Mouse (Mus musculus) lung, postnatal 0 days (tissue): Measurements from ENCODE around the gene Gprc5a. TPM values are rescaled to one million over a fixed set of nuclear protein-coding genes. Genes with fewer than 3 reads are reported as not detected.

Experiments
- ATAC-seq: fragments of 200-750 bp; cut with Nextera tagmentation; 2 replicates; pipeline ENCODE4 v1.8.0; 2017; ENCODE audit warnings: moderate library complexity
- DNase-seq: peaks from one replicate; pipeline ENCODE4 v3.0.0-alpha.2; 2016; ENCODE audit warnings: low spot score
- H3K27ac ChIP-seq: fragments of 300-500 bp; sonication (generic); 2 replicates; pipeline ENCODE4 v1.5.1; 2014; ENCODE audit warnings: antibody characterized with exemption, mild to moderate bottlenecking, low read length, mixed read lengths
- H3K27me3 ChIP-seq: fragments of 300-500 bp; sonication (generic); replicated peaks from 2 replicates; pipeline ENCODE4 v1.6.1; 2014; ENCODE audit warnings: low read length, mixed read lengths; ENCODE audit not compliant: insufficient read depth
- H3K36me3 ChIP-seq: fragments of 300-500 bp; sonication (generic); 2 replicates; pipeline ENCODE4 v1.6.1; 2014; ENCODE audit warnings: low read length, mixed read lengths; ENCODE audit not compliant: insufficient read depth
- H3K4me1 ChIP-seq: fragments of 300-500 bp; sonication (generic); 2 replicates; pipeline ENCODE4 v1.6.1; 2014; ENCODE audit warnings: antibody characterized with exemption, low read depth, low read length, mixed read lengths; ENCODE audit not compliant: insufficient read depth
- H3K4me2 ChIP-seq: fragments of 300-500 bp; sonication (generic); replicated peaks from 2 replicates; pipeline ENCODE4 v1.6.1; 2014; ENCODE audit warnings: low read depth, mild to moderate bottlenecking, low read length, moderate library complexity, mixed read lengths
- H3K4me3 ChIP-seq: fragments of 300-500 bp; sonication (generic); 2 replicates; pipeline ENCODE4 v1.5.1; 2014; ENCODE audit warnings: low read depth, low read length
- H3K9ac ChIP-seq: fragments of 300-500 bp; sonication (generic); replicated peaks from 2 replicates; pipeline ENCODE4 v1.6.1; 2014; ENCODE audit warnings: low read depth, mild to moderate bottlenecking
- H3K9me3 ChIP-seq: fragments of 300-500 bp; sonication (generic); 2 replicates; pipeline ENCODE4 v1.6.1; 2016; ENCODE audit warnings: low read length, mixed read lengths
- CTCF ChIP-seq: IDR thresholded peaks from 2 replicates; pipeline ENCODE4 v1.5.1; 2016; ENCODE audit warnings: antibody characterized with exemption, mild to moderate bottlenecking
- EP300 ChIP-seq: IDR thresholded peaks from 2 replicates; pipeline ENCODE4 v1.6.1; 2016; ENCODE audit warnings: antibody characterized with exemption, mild to moderate bottlenecking, control low read depth
- WGBS: fragments of 180-500 bp; shearing (Covaris S2); extraction: QIAGEN DNeasy Blood & Tissue Kit; methylation state at CpG from one replicate; pipeline ENCODE4 v1.1.7; 2014; 5-methylcytosine and 5-hydroxymethylcytosine counted together
- polyA plus RNA-seq: library from polyadenylated mRNA; unstranded; fragments of >200 nt; fragmentation: Nextera tagmentation; extraction: Ambion mirVana; gene quantifications from 2 replicates; pipeline ENCODE4 v1.2.1, GENCODE M21; 2015

Gene Gprc5a
- polyA plus RNA-seq, 1 experiment from 2014 or later: 607 TPM

- Histone ChIP-seq H3K9me3 (no peaks in the 10 kb centered on the region), H3K27ac (no peak overlapping the region), H3K27me3 (no peaks in the 10 kb centered on the region), H3K4me3 (no peak overlapping the region), H3K9ac (no peak overlapping the region), H3K4me2 (no peak overlapping the region), H3K36me3 (no peaks in the 10 kb centered on the region), H3K4me1 (no peaks in the 10 kb centered on the region)
- TF ChIP-seq EP300 (no peak), CTCF (no peak)
- DNase-seq (no peak), ATAC-seq (no peak)
- 55% methylated on average over 9 of the region's 9 CpGs for WGBS
These were observed 18.2 kb upstream of the Gprc5a start for GRCm38 (mm10) chr6:135047276-135047675.

- 66% methylated on average over 6 of the region's 6 CpGs for WGBS
- ATAC-seq: peak; percentile 60
These were observed 16.9 kb upstream of the Gprc5a start for GRCm38 (mm10) chr6:135048509-135048908.

DNA sequence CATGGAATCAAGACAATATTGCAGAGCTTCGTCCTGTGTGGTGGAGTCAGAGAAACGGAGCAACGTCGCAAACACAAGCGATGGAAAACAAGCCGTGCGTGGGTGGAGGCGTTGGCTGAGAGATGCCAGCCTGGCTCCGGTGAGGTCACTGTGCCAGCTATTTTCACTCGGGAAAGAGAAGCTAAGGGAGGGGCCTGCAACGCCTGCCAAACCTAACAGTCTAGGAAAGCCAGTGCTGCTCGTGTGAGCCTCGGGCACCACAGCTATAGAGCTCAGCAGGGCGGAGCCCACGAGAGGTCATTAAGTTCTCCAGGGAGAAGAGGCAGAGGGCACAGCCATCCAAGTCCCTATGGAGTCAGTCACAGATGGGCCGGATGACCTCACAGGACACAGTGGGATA lies 16.5 kb upstream of the Gprc5a start:
- Histone ChIP-seq H3K36me3 (no peaks in the 10 kb centered on the region), H3K9ac (no peak overlapping the region), H3K4me3 (no peak overlapping the region), H3K9me3 (no peaks in the 10 kb centered on the region), H3K4me1 (no peaks in the 10 kb centered on the region), H3K27me3 (no peaks in the 10 kb centered on the region), H3K27ac (peak overlapping the region; percentile 55), H3K4me2 (no peak overlapping the region)
- WGBS: 32% methylated on average over 16 of the region's 16 CpGs
- ATAC-seq: peak; percentile 95
- TF ChIP-seq CTCF (no peak), EP300 (no peak)
- DNase-seq: peak; percentile 73

More at GRCm38 (mm10) chr6:135048509-135048908, 16.9 kb upstream of the Gprc5a start:
- H3K4me2 ChIP-seq: no peak overlapping the region
- no peak for DNase-seq
- no peak overlapping the region for H3K4me3 ChIP-seq
- H3K27me3 ChIP-seq: no peaks in the 10 kb centered on the region
- peak overlapping the region; percentile 55 for H3K27ac ChIP-seq
- H3K4me1 ChIP-seq: no peaks in the 10 kb centered on the region
- H3K36me3 ChIP-seq: no peaks in the 10 kb centered on the region
- no peak overlapping the region for H3K9ac ChIP-seq
- no peaks in the 10 kb centered on the region for H3K9me3 ChIP-seq
- no peak for TF ChIP-seq CTCF
- peak; percentile 37; the same call in 1 of the 2 replicates for TF ChIP-seq EP300

- DNase-seq (no peak), ATAC-seq (no peak)
- H3K4me2 ChIP-seq: no peak overlapping the region
- H3K9ac ChIP-seq: no peak overlapping the region
- H3K36me3 ChIP-seq: no peaks in the 10 kb centered on the region
- H3K27ac ChIP-seq: no peak overlapping the region
- no peak overlapping the region for H3K4me3 ChIP-seq
- no peaks in the 10 kb centered on the region; the same call in 1 of the 2 replicates for H3K4me1 ChIP-seq
- TF ChIP-seq EP300 (no peak), CTCF (no peak)
- no peaks in the 10 kb centered on the region for H3K27me3 ChIP-seq
- 76% methylated on average over 3 of the region's 3 CpGs for WGBS
- H3K9me3 ChIP-seq: no peaks in the 10 kb centered on the region
These were observed 11.7 kb upstream of the Gprc5a start for GRCm38 (mm10) chr6:135053789-135054188.

GRCm38 (mm10) chr6:135055882-135056281 lies 9.6 kb upstream of the Gprc5a start:
- WGBS: 34% methylated on average over 4 of the region's 4 CpGs
- TF ChIP-seq EP300: no peak
- TF ChIP-seq CTCF: no peak
- no peak overlapping the region for H3K4me3 ChIP-seq
- H3K9me3 ChIP-seq: no peaks in the 10 kb centered on the region
- peak overlapping the region; percentile 38; the same call in 1 of the 2 replicates for H3K27ac ChIP-seq
- no peak overlapping the region for H3K4me2 ChIP-seq
- no peak overlapping the region for H3K9ac ChIP-seq
- DNase-seq (no peak), ATAC-seq (peak; percentile 80)
- no peaks in the 10 kb centered on the region for H3K36me3 ChIP-seq
- H3K27me3 ChIP-seq: no peaks in the 10 kb centered on the region
- no peaks in the 10 kb centered on the region; the same call in 1 of the 2 replicates for H3K4me1 ChIP-seq

- 92% methylated on average over 4 of the region's 4 CpGs for WGBS
- no peak overlapping the region for H3K27ac ChIP-seq
- H3K27me3 ChIP-seq: no peaks in the 10 kb centered on the region
- DNase-seq (peak; percentile 52), ATAC-seq (0 out of 2 replicates have a peak, but pooled peaks have one; percentile 6)
- H3K9ac ChIP-seq: no peak overlapping the region
- no peaks in the 10 kb centered on the region for H3K36me3 ChIP-seq
- H3K4me3 ChIP-seq: no peak overlapping the region
- H3K4me1 ChIP-seq: no peaks in the 10 kb centered on the region; the same call in 1 of the 2 replicates
- H3K9me3 ChIP-seq: no peaks in the 10 kb centered on the region
- TF ChIP-seq EP300: peak; percentile 10; the same call in 1 of the 2 replicates
- TF ChIP-seq CTCF: no peak
- H3K4me2 ChIP-seq: no peak overlapping the region
These were observed 4.7 kb upstream of the Gprc5a start for GRCm38 (mm10) chr6:135060728-135061127.

DNA sequence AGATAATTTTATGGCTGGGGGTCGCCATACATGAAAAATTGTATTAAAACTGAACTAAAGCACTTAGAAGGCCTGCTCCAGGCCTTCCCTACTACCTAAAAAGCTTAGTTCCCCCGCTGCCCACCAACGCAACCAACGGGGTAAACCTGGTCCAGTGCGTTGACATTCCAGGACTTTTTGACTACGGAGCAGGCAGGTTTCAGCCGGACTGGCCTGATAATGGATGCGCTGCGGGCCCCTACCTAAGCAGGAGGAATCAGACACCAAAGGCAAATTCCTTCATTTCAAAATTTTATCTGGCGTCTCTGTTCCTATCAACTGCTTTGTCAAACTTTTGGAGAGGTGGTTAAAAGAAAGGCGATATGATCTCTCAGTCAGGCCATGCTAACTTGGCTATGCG lies 830 bp upstream of the Gprc5a start:
- ATAC-seq: no peak
- peak overlapping the region; percentile 63; the same call in 1 of the 2 replicates for H3K4me3 ChIP-seq
- WGBS: 59% methylated on average over 12 of the region's 12 CpGs
- peak overlapping the region; percentile 93 for H3K27ac ChIP-seq
- H3K36me3 ChIP-seq: no peaks in the 10 kb centered on the region
- TF ChIP-seq EP300: no peak
- no peaks in the 10 kb centered on the region for H3K9me3 ChIP-seq
- H3K4me1 ChIP-seq: no peaks in the 10 kb centered on the region
- peak overlapping the region; percentile 68 for H3K4me2 ChIP-seq
- H3K9ac ChIP-seq: peak overlapping the region; percentile 87; the same call in 1 of the 2 replicates
- no peak for DNase-seq
- H3K27me3 ChIP-seq: no peaks in the 10 kb centered on the region
